In genomic region chr4:124236476-124236875, GRCm38 (mm10) we compare ENCODE assay signal across 9 mouse cellular contexts.
DNase-seq lines count a peak whose midpoint lies in the region; ATAC-seq and TF ChIP-seq lines count a peak whose summit lies in the region.
"Had no signal": no experiment of that assay in that cellular context is flagged by ENCODE, and none has a peak within 500 bp of the region (broad histone marks: within the 10 kb centered on the region; RNA-seq: fewer than 3 reads in every experiment).

No protein-coding gene starts in this region.

- H3K9ac ChIP-seq in kidney, embryonic 15.5 days, result no peak overlapping the region
- no peak overlapping the region for H3K9ac ChIP-seq in heart, embryonic 12.5 days
- H3K9ac ChIP-seq in lung, embryonic 16.5 days (ENCODE audit: low read length), result no peak overlapping the region
- H3K9ac ChIP-seq in intestine, postnatal 0 days (ENCODE audit: low read depth, low read length), result no peak overlapping the region
- H3K9ac ChIP-seq: neural tube, embryonic 13.5 days had no signal

- H3K27ac ChIP-seq in kidney, embryonic 15.5 days, result no peak overlapping the region
- H3K27ac ChIP-seq in heart, embryonic 12.5 days (ENCODE audit: poor library complexity, severe bottlenecking), result no peak overlapping the region
- H3K27ac ChIP-seq in lung, embryonic 16.5 days (ENCODE audit: low read length), result no peak overlapping the region
- no peak overlapping the region for H3K27ac ChIP-seq in intestine, postnatal 0 days (ENCODE audit: low read depth, low read length)
- H3K27ac ChIP-seq: neural tube, embryonic 13.5 days had no signal

- no peaks in the 10 kb centered on the region for H3K36me3 ChIP-seq in kidney, embryonic 15.5 days
- H3K36me3 ChIP-seq in heart, embryonic 12.5 days, result no peaks in the 10 kb centered on the region
- no peaks in the 10 kb centered on the region for H3K36me3 ChIP-seq in lung, embryonic 16.5 days (ENCODE audit: control insufficient read depth, insufficient read depth, low read length)
- no peaks in the 10 kb centered on the region for H3K36me3 ChIP-seq in intestine, postnatal 0 days (ENCODE audit: control insufficient read depth, insufficient read depth)
- H3K36me3 ChIP-seq: neural tube, embryonic 13.5 days had no signal

- H3K4me1 ChIP-seq in kidney, embryonic 15.5 days, result 0 out of 2 replicates have a peak, but pooled peaks cover 3% of the 10 kb centered on the region
- H3K4me1 ChIP-seq in heart, embryonic 12.5 days (replicated peaks), result peaks cover 19% of the 10 kb centered on the region
- H3K4me1 ChIP-seq in lung, embryonic 16.5 days (replicated peaks; ENCODE audit: control insufficient read depth, insufficient read depth, low read length), result peaks cover 3% of the 10 kb centered on the region
- no peaks in the 10 kb centered on the region for H3K4me1 ChIP-seq in intestine, postnatal 0 days (replicated peaks; ENCODE audit: control insufficient read depth, insufficient read depth, low read length)

- 53% methylated on average over 16 of the region's 16 CpGs for WGBS in kidney, embryonic 15.5 days
- 39% methylated on average over 16 of the region's 16 CpGs for WGBS in heart, embryonic 12.5 days
- 33% methylated on average over 16 of the region's 16 CpGs for WGBS in lung, embryonic 16.5 days
- WGBS in intestine, postnatal 0 days, result 46% methylated on average over 16 of the region's 16 CpGs

- TF ChIP-seq POLR2A in brain, embryonic 14.5 days (IDR thresholded peaks at IDR 0.05; ENCODE audit: borderline replicate concordance, extremely low read depth, insufficient read depth, insufficient read length, poor library complexity, severe bottlenecking), result no peak

- no peak for ATAC-seq in kidney, embryonic 15.5 days (replicated peaks; ENCODE audit: low FRiP score)
- ATAC-seq in heart, embryonic 12.5 days (ENCODE audit: insufficient number of reproducible peaks, low FRiP score), result peak; percentile 66
- peak; percentile 64; the same call in 1 of the 2 replicates for ATAC-seq in lung, embryonic 16.5 days (ENCODE audit: low read depth)
- no peak for ATAC-seq in intestine, postnatal 0 days
- ATAC-seq in megakaryocyte-erythroid progenitor cell, adult 5-6 weeks (replicated peaks; ENCODE audit: low FRiP score, low TSS enrichment, poor library complexity, severe bottlenecking), result no peak

- DNase-seq in kidney, adult 11 months, result peak; percentile 48
- DNase-seq in brain, embryonic 14.5 days (ENCODE audit: low read depth), result peak; percentile 86
- no peak for DNase-seq in thymus, postnatal 25 days

- TF ChIP-seq CTCF in brain, embryonic 14.5 days (IDR thresholded peaks at IDR 0.05; ENCODE audit: borderline replicate concordance, extremely low read depth, insufficient read depth, insufficient read length), result no peak
- no peak for TF ChIP-seq CTCF in intestine, postnatal 0 days (IDR thresholded peaks at IDR 0.05; ENCODE audit: low read depth)

- H3K4me3 ChIP-seq in kidney, embryonic 15.5 days (replicated peaks), result no peak overlapping the region
- H3K4me3 ChIP-seq in heart, embryonic 12.5 days, result no peak overlapping the region
- H3K4me3 ChIP-seq in lung, embryonic 16.5 days (ENCODE audit: low read length), result no peak overlapping the region
- no peak overlapping the region for H3K4me3 ChIP-seq in intestine, postnatal 0 days (ENCODE audit: low read depth, low read length)
- H3K4me3 ChIP-seq: neural tube, embryonic 13.5 days had no signal

- peaks cover 36% of the 10 kb centered on the region for H3K27me3 ChIP-seq in kidney, embryonic 15.5 days
- peaks cover 17% of the 10 kb centered on the region for H3K27me3 ChIP-seq in heart, embryonic 12.5 days (replicated peaks)
- no peaks in the 10 kb centered on the region for H3K27me3 ChIP-seq in lung, embryonic 16.5 days (ENCODE audit: control insufficient read depth, insufficient read depth, low read depth, low read length)
- H3K27me3 ChIP-seq in intestine, postnatal 0 days (replicated peaks; ENCODE audit: control insufficient read depth, insufficient read depth, low read length), result no peaks in the 10 kb centered on the region

- no peaks in the 10 kb centered on the region for H3K9me3 ChIP-seq in kidney, embryonic 15.5 days (replicated peaks)
- H3K9me3 ChIP-seq in heart, embryonic 12.5 days (replicated peaks), result no peaks in the 10 kb centered on the region
- H3K9me3 ChIP-seq in lung, embryonic 16.5 days (ENCODE audit: control insufficient read depth, low read length), result no peaks in the 10 kb centered on the region
- H3K9me3 ChIP-seq in intestine, postnatal 0 days (ENCODE audit: control insufficient read depth), result no peaks in the 10 kb centered on the region
- H3K9me3 ChIP-seq: neural tube, embryonic 13.5 days had no signal

- no peak overlapping the region for H3K4me2 ChIP-seq in kidney, embryonic 15.5 days
- H3K4me2 ChIP-seq in heart, embryonic 12.5 days, result peak overlapping the region; percentile 20; the same call in 1 of the 2 replicates
- no peak overlapping the region for H3K4me2 ChIP-seq in lung, embryonic 16.5 days (ENCODE audit: low read depth, low read length)
- no peak overlapping the region for H3K4me2 ChIP-seq in intestine, postnatal 0 days (replicated peaks; ENCODE audit: low read depth)
- H3K4me2 ChIP-seq: neural tube, embryonic 13.5 days had no signal

Comparison
In these comparisons a context has a peak if more than half of its experiments do, and no peak if none do; other contexts are left out.
1. ATAC-seq: peak in heart, embryonic 12.5 days (single experiment) and lung, embryonic 16.5 days (single experiment); none in kidney, embryonic 15.5 days (single experiment), intestine, postnatal 0 days (single experiment) and megakaryocyte-erythroid progenitor cell, adult 5-6 weeks (single experiment).